Mouse (Mus musculus): ENCODE results near the gene Zfand2b.

The Zfand2b gene

DNA sequence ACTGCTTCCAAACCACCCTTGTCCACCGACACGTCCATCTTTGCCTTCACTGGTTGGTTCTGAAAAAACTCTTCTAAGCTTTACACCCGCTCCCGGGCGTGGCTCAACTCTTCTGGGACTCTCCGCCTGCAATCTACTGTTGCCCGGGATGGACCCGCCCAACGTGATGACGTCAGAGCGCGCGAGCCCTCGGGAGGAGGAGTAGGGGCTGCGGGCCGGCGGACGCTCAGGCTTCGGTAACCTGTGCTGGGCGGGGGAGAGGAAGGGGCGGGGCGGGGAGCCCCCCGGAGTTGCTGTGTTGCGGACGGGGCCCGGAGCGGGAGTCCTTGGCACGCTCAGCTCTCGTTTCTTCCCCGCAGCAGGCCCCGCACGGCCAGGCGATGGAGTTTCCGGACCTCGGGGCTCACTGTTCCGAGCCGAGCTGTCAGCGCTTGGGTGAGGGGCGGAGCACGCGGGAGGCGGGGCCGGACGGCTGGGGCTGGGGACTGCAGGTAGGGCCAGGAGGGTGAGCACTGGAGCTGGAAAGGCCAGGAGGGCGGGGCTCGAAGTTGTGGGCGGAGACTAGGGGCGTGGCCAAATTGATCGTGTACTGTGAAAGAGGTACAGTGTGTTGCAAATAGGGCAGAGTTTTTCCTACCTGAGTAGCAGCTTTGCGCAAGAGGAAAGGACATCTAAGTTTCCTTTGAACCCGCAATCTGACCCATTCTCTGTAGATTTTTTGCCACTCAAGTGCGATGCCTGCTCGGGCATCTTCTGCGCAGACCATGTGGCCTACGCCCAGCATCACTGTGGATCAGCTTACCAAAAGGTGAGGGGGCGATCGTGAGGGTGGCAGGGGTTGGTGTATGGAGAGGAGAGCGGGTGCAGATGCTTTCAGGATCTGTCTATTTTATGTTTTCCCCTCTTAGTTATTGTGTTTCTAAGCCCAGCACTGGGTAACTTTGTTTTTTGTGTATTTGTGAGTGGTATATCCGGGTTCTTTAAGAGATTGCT lies at the start of gene Zfand2b:
TSS of gene Zfand2b (plus strand) at position 175 of the 993 bp plus-strand sequence.
- peak; percentile 96 to 97 for DNase-seq (ENCODE audit: low spot score in 2 of 2)

DNA sequence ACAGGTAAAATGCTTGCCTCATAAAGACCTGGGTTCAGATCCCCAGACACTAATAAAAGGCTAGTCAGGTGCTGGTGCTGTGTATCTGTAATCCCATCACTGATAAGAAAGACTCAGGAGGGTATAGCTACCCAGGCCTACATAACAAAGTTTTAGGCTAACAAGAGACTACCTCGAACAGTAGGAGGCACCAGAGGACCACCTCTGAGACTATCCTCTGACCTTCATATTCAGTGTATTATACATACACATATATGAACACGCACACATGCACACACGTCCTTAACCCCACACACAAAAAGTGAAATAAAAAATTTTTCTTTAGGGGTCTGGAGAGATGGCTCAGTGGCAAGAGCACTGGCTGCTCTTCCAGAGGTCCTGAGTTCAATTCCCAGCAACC lies 46.2 kb upstream of the Zfand2b start:
- peak; percentile 21 to 29 for DNase-seq (ENCODE audit: low spot score in 2 of 2)

- peak; percentile 90 to 95 for DNase-seq (ENCODE audit: low spot score in 2 of 2)
Measured at GRCm38 (mm10) chr1:75124346-75125321, 43.8 kb upstream of the Zfand2b start, which contains the start of gene Nhej1. Nhej1 (minus strand) TSS chr1:75125200.

DNA sequence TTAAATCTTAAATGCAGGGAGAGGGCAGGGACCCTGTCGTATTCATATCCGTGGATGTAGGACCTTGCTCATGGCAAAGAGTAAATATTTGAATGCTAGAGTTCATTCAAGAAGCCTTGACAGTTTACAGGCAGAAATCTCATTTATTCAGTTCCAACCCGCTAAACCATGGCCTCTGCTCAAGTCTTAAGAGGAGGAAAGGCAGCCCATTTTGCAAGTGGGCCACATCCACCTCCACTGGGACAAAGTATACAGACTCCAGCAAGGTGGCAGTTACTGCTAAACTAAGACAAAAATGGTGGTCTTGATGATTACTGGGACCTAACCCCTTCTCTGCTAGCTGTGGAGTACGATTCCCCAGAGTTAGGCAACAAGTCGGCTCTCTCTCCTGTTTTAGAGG lies 43.0 kb upstream of the Zfand2b start:
- no peak for DNase-seq (ENCODE audit: low spot score in 2 of 2)

GRCm38 (mm10) chr1:75128641-75129040 lies 39.8 kb upstream of the Zfand2b start:
- no peak for DNase-seq (ENCODE audit: low spot score in 2 of 2)

DNA sequence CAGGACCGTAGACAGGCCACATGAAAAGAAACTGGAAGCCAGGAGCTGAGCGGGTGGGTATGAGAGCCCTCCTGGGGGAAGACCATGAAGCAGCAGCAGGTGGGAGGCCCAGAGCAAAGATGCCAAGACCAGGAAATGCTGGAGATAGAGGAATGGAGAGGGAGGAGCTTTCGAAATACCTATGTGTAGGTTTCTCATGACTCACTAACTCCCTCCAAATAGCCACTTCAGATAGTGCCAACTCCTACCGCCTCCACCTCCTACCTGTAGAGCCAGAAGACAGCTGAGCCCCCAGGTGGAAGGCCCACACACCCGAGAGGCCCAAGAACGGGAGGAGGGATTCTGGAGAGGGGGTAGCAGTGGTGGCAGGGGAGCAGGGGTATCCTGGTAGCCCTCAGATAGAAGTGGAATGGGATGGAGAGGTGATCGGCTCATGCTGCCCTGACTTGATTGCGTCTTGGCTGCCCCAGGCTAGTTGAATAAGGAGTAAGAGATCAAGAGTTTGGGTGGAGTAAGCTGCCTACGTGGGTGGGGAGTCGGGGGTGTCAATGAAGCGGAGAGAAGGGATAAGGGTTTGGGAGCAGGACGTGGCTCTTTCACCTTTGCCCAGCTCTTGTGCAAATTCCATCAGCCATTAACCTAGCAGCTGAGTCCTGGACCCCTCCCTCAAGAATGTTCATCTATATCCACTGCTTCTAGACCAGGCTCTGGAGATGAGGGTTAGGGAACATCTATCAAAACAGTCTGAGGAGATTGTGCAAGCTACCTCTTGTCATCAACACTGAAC lies 34.8 kb upstream of the Zfand2b start, which contains the start of gene Slc23a3:
TSS of gene Slc23a3 (minus strand) at position 470 of the 787 bp plus-strand sequence.
- no peak for DNase-seq (ENCODE audit: low spot score in 2 of 2)

- DNase-seq (ENCODE audit: low spot score in 2 of 2), result no peak
Measured at GRCm38 (mm10) chr1:75136293-75136692, 32.2 kb upstream of the Zfand2b start.

DNA sequence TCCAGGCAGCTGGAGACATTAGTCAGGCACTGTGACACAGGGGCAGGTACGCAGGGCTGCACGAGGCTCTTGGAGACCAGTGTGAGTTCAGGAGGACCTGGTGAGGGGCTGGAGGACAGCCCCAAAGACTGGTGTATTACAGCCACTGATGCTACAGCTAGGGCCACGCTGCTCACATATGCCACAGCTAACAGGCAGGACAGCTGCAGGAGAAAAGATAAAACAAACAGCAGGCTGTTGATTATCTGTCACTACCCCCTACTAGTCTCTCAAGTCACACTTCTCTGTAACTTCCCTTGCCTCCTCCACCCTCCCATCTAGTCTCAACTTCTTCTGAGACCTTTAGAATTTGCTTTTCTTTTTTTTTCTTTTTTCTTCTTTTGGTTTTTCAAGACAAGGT lies 31.7 kb upstream of the Zfand2b start:
- peak; percentile 30 to 53 for DNase-seq (ENCODE audit: low spot score in 2 of 2)

GRCm38 (mm10) chr1:75138448-75138847 lies 30.0 kb upstream of the Zfand2b start:
- no peak for DNase-seq (ENCODE audit: low spot score in 2 of 2)

GRCm38 (mm10) chr1:75140601-75141190 lies 27.8 kb upstream of the Zfand2b start:
- DNase-seq (ENCODE audit: low spot score in 2 of 2), result no peak

GRCm38 (mm10) chr1:75141486-75142190 lies 26.8 kb upstream of the Zfand2b start:
- peak; percentile 79 to 82 for DNase-seq (ENCODE audit: low spot score in 2 of 2)

DNA sequence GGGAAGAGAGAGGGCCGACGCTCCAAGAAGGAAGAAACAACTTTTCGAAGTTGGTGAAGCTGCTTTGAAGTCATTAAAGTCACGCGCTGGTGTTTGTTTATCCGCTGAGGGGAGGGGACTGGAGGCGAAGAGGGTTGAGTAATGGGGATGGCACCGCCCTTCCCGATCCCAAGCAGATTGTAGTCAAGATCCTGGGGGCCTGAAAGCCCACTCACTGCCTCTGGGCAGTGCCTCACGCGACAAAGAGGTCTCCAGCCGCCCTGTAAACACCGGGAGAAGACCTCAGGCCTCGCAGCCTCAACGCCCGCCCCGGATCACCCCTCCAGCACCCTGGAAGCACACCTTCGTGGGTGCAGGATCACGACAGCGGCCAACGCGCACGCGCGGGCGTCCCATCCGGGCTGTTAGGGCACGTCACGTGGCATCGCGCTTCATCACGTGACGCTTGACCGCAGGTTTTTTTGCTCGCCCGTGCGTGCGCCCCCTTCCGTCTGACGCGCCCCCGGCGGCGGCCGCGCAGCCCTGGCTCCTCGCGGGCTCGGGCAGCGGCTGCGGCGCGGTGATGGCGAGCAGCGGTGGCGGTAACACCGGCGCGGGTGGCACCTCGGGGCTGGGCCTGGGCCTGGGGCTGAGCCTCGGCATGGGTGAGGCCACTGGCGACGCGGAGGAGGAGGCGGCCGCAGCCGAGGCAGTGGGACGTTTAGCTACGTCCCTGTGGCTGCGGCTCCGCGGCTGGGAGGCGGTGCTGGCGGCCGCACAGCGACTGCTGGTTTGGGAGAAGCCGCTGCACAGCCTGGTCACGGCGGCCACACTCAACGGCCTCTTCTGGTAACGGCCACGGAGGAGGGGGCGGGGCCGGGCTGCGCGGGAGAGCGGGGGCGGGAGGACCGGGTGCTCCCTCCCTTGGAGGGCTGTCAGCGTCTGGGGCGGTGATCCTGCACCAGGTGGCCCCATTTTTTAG lies 25.9 kb upstream of the Zfand2b start, which contains the start of the genes Cnppd1 and Retreg2:
TSS of gene Cnppd1 (minus strand) at position 411 of the 961 bp plus-strand sequence.
TSS of gene Retreg2 (plus strand) at position 478 of the 961 bp plus-strand sequence.
- peak; percentile 95 to 97 for DNase-seq (ENCODE audit: low spot score in 2 of 2)

GRCm38 (mm10) chr1:75145589-75145988 lies 22.9 kb upstream of the Zfand2b start:
- peak in 1 of 2 experiments; percentile 19 for DNase-seq (ENCODE audit: low spot score in 2 of 2)

- DNase-seq (ENCODE audit: low spot score in 2 of 2), result no peak
Measured at GRCm38 (mm10) chr1:75147411-75148135, 20.9 kb upstream of the Zfand2b start.

DNA sequence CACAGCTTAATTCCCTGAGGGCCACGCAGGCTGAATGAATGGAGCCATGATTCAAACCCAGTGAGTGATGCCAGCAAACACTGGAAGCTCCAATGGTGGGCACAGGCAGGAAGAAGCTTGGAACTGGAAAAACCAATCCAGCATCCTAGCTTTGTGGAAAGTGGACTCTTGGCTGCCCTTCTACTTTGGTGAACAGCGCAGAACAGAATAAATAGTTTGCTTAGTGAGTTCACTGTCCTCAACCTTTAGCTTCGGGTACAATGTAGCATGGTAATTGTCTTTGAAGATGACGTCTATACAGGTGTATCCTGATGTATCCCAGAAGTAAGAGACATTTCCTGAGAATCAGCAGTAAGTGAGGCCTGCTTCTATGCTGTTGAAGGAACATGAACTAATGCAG lies 19.7 kb upstream of the Zfand2b start:
- DNase-seq (ENCODE audit: low spot score in 2 of 2), result no peak

DNA sequence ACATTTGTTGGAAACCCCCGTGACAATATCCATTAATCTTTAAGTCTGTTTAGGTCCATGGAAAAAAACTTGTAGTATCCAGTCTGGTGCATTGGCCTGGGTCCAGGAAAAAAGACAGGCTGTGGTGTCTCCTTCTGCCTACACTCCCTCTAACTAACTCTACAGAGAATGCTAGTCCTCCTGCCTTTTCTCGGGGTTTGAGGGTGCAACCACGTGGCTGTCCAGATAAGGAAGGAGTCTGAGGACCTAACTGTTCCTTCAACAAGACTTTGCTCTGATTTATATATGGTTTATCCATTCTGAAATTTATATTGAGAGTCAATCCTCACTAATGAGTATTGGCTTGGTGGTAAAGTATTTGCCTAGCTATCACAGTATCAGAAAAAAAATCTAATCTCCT lies 12.6 kb upstream of the Zfand2b start:
- DNase-seq (ENCODE audit: low spot score in 2 of 2), result no peak

GRCm38 (mm10) chr1:75158990-75159389 lies 9.5 kb upstream of the Zfand2b start:
- no peak for DNase-seq (ENCODE audit: low spot score in 2 of 2)

Data from spleen, postnatal 36 days (tissue).